In the genomic region with DNA sequence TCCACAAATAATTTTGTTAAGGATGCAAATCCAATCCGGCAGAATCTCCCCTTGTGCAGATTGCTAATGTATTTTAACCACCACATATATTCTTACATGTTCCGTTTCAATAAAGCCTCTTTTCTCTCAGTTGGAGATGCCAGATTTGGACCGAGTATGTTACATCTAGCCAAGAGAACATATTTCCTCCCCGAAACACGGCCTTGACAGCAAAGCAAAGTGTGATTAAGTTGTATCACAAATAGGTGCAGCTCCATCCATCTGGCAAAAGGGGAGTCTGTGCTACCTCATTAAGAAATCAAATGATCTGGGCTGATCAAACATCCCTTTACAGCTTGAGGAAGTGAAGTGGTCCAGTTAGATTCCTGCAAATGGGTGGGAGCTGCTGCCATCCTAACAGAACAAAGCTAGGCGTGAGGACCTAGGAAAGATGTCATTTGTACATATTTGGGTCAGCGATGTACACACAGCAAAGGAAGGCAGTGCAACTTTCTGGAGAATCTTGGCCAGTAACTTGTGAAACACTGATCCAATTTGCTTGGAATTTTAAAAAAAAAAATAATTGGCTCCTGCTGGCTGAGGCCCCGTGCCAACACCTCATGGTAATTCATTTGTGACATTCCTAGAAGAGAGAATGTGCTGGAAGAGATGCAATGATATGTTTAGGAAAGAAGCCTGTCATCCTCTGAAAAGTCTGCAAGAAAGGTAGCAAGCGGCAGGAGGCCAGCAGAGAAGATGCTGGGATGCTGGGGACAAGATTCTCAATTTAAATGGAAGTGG, we compare ENCODE assay signal across 15 mouse cellular contexts.
DNase-seq lines count a peak whose midpoint lies in the region; ATAC-seq lines count a peak whose summit lies in the region.
"Had no signal": no experiment of that assay in that cellular context is flagged by ENCODE, and none has a peak within 500 bp of the region (broad histone marks: within the 10 kb centered on the region; RNA-seq: fewer than 3 reads in every experiment).

No protein-coding gene starts in this region.

- H3K27me3 ChIP-seq in forebrain, embryonic 13.5 days: no peaks in the 10 kb centered on the region
- H3K27me3 ChIP-seq in forebrain, embryonic 12.5 days: no peaks in the 10 kb centered on the region
- 0 out of 2 replicates have a peak, but pooled peaks cover 3% of the 10 kb centered on the region for H3K27me3 ChIP-seq in kidney, embryonic 15.5 days
- H3K27me3 ChIP-seq: hindbrain, embryonic 15.5 days; limb, embryonic 13.5 days; midbrain, embryonic 12.5 days had no signal

- no peaks in the 10 kb centered on the region for H3K36me3 ChIP-seq in forebrain, embryonic 13.5 days (ENCODE audit: poor library complexity, severe bottlenecking)
- no peaks in the 10 kb centered on the region for H3K36me3 ChIP-seq in forebrain, embryonic 12.5 days (replicated peaks)
- no peaks in the 10 kb centered on the region for H3K36me3 ChIP-seq in kidney, embryonic 15.5 days
- H3K36me3 ChIP-seq: hindbrain, embryonic 15.5 days; limb, embryonic 13.5 days; midbrain, embryonic 12.5 days had no signal

- 71% methylated on average over 9 of the region's 9 CpGs for WGBS in forebrain, embryonic 13.5 days
- 84% methylated on average over 9 of the region's 9 CpGs for WGBS in forebrain, embryonic 12.5 days
- WGBS in kidney, embryonic 15.5 days: 81% methylated on average over 9 of the region's 9 CpGs

- DNase-seq in kidney, postnatal 10 days: peak; percentile 13
- no peak for DNase-seq in kidney, postnatal 14 days
- DNase-seq in 3T3-L1 (ENCODE audit: low read depth, low spot score): peak; percentile 31
- peak; percentile 66 for DNase-seq in brain, embryonic 18.5 days (ENCODE audit: low read depth, low spot score)
- no peak for DNase-seq in spleen, adult 12 weeks (ENCODE audit: low spot score)
- DNase-seq: cerebellum, adult 8-10 months; embryo, embryonic 11 days; kidney, adult 11 months; lung, postnatal 4 days had no signal

- peaks cover 20% of the 10 kb centered on the region; the same call in 1 of the 2 replicates for H3K4me1 ChIP-seq in forebrain, embryonic 13.5 days
- H3K4me1 ChIP-seq in forebrain, embryonic 12.5 days: peaks cover 9% of the 10 kb centered on the region
- H3K4me1 ChIP-seq in kidney, embryonic 15.5 days: 0 out of 2 replicates have a peak, but pooled peaks cover 5% of the 10 kb centered on the region

- H3K4me2 ChIP-seq in forebrain, embryonic 13.5 days: no peak overlapping the region
- H3K4me2 ChIP-seq in forebrain, embryonic 12.5 days: no peak overlapping the region
- H3K4me2 ChIP-seq in kidney, embryonic 15.5 days: no peak overlapping the region
- H3K4me2 ChIP-seq: hindbrain, embryonic 15.5 days; limb, embryonic 13.5 days; midbrain, embryonic 12.5 days had no signal

- no peaks in the 10 kb centered on the region for H3K9me3 ChIP-seq in forebrain, embryonic 13.5 days (replicated peaks)
- H3K9me3 ChIP-seq in forebrain, embryonic 12.5 days: no peaks in the 10 kb centered on the region
- H3K9me3 ChIP-seq in kidney, embryonic 15.5 days (replicated peaks): no peaks in the 10 kb centered on the region
- H3K9me3 ChIP-seq: hindbrain, embryonic 15.5 days; limb, embryonic 13.5 days; midbrain, embryonic 12.5 days had no signal

- peak; percentile 53; the same call in 1 of the 2 replicates for ATAC-seq in forebrain, embryonic 13.5 days
- ATAC-seq in forebrain, embryonic 12.5 days (ENCODE audit: low FRiP score): no peak
- no peak for ATAC-seq in kidney, embryonic 15.5 days (replicated peaks; ENCODE audit: low FRiP score)

- 0 out of 2 replicates have a peak overlapping the region, but pooled peaks have one; percentile 14 for H3K27ac ChIP-seq in forebrain, embryonic 13.5 days
- H3K27ac ChIP-seq in forebrain, embryonic 12.5 days: no peak overlapping the region
- H3K27ac ChIP-seq in kidney, embryonic 15.5 days: no peak overlapping the region
- H3K27ac ChIP-seq: hindbrain, embryonic 15.5 days; limb, embryonic 13.5 days; midbrain, embryonic 12.5 days had no signal

- no peak overlapping the region for H3K9ac ChIP-seq in forebrain, embryonic 13.5 days
- no peak overlapping the region for H3K9ac ChIP-seq in forebrain, embryonic 12.5 days
- H3K9ac ChIP-seq in kidney, embryonic 15.5 days: no peak overlapping the region
- H3K9ac ChIP-seq: hindbrain, embryonic 15.5 days; limb, embryonic 13.5 days; midbrain, embryonic 12.5 days had no signal

- H3K4me3 ChIP-seq in forebrain, embryonic 13.5 days: no peak overlapping the region
- H3K4me3 ChIP-seq in forebrain, embryonic 12.5 days (replicated peaks): no peak overlapping the region
- no peak overlapping the region for H3K4me3 ChIP-seq in kidney, embryonic 15.5 days (replicated peaks)
- H3K4me3 ChIP-seq: hindbrain, embryonic 15.5 days; limb, embryonic 13.5 days; midbrain, embryonic 12.5 days had no signal

Comparison
In these comparisons a context has a peak if more than half of its experiments do, and no peak if none do; other contexts are left out.
1. DNase-seq: peak in kidney, postnatal 10 days (single experiment), 3T3-L1 (single experiment) and brain, embryonic 18.5 days (single experiment); none in kidney, postnatal 14 days (single experiment) and spleen, adult 12 weeks (single experiment).